Mouse (Mus musculus) lung, adult 2 months (tissue): Measurements from ENCODE around the gene Ppil1. TPM values are rescaled to one million over a fixed set of nuclear protein-coding genes. Genes with fewer than 3 reads are reported as not detected.
"Not testable (repeated sequence)": the region's sequence is repeated elsewhere in the genome, so short reads cannot be mapped to it uniquely, and the experiment has no call there.

Experiments used
- DNase-seq: peaks from one replicate; pipeline ENCODE4 v3.0.0; 2022
- H3K4me1 ChIP-seq: fragments of 200-500 bp; 2 replicates; pipeline ENCODE4 v1.6.1; 2011; ENCODE audit warnings: low read length; ENCODE audit not compliant: control insufficient read depth, insufficient read depth
- H3K4me3 ChIP-seq: fragments of 200-500 bp; replicated peaks from 2 replicates; pipeline ENCODE3; 2011; ENCODE audit warnings: low read depth, mild to moderate bottlenecking, control low read depth, low read length; ENCODE audit errors: extremely low read depth
- CTCF ChIP-seq: fragments of 200-500 bp; IDR thresholded peaks from 2 replicates; pipeline ENCODE4 v1.5.1; 2011; ENCODE audit warnings: mild to moderate bottlenecking, low read length, control low read depth; ENCODE audit not compliant: insufficient read depth
- POLR2A ChIP-seq: fragments of 200-500 bp; IDR thresholded peaks from 2 replicates; pipeline ENCODE4 v1.6.1; 2011; ENCODE audit warnings: low read depth, mild to moderate bottlenecking, control low read depth, low read length, borderline replicate concordance; ENCODE audit errors: extremely low read depth
- WGBS: fragments of 180-500 bp; shearing (Covaris S2); methylation state at CpG from one replicate; pipeline ENCODE4 v1.1.7; 2018; 5-methylcytosine and 5-hydroxymethylcytosine counted together
- polyA plus RNA-seq: library from polyadenylated mRNA; depleted of rRNA; stranded (reverse); fragments of >200 nt; gene quantifications from 2 replicates; pipeline ENCODE4 v1.2.3, GENCODE M21; 2012

Ppil1 gene
- polyA plus RNA-seq, 1 experiment, result 20.7 TPM

GRCm38 (mm10) chr17:29253684-29254083 is 10.3 kb downstream of the Ppil1 start:
- Histone ChIP-seq H3K4me3 (no peak overlapping the region), H3K4me1 (peaks cover 13% of the 10 kb centered on the region)
- WGBS, result 74% methylated on average over 9 of the region's 9 CpGs
- DNase-seq, result no peak
- TF ChIP-seq POLR2A (no peak), CTCF (no peak)

DNA sequence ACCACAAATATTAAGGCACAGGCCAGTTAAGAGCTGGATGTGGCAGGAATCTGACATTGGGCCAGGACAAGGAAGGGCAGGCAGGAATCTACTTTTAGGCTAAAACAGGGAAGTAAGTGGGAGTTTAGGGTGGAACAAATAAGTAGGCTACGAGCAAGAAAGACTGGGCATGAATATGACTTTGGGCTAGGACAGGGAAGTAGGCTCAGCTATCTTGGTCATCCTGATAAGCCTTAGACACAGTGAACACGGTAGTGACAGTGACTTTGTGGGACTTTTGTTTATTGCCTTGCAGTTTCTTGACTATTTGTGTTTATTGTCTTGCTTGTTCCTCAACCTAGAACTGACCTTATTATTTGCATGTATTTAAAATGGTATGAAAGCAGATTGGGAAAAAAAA is 10.8 kb downstream of the Ppil1 start:
- TF ChIP-seq CTCF (no peak), POLR2A (no peak)
- WGBS, result 81% methylated on average over 2 of the region's 2 CpGs
- Histone ChIP-seq H3K4me1 (peaks cover 12% of the 10 kb centered on the region), H3K4me3 (no peak overlapping the region)
- DNase-seq, result no peak

- Histone ChIP-seq H3K4me3 (no peak overlapping the region), H3K4me1 (peaks cover 12% of the 10 kb centered on the region)
- no peak for TF ChIP-seq CTCF
- TF ChIP-seq POLR2A, result no peak
- peak; percentile 73 for DNase-seq
- WGBS, result 47% methylated on average over 15 of the region's 15 CpGs
Observed at GRCm38 (mm10) chr17:29251608-29252390, 12.2 kb downstream of the Ppil1 start.

- 75% methylated on average over 14 of the region's 14 CpGs for WGBS
- DNase-seq, H3K4me3 ChIP-seq: not testable (repeated sequence)
- H3K4me1 ChIP-seq, result peaks cover 12% of the 10 kb centered on the region
Observed at GRCm38 (mm10) chr17:29251006-29251405, 13.0 kb downstream of the Ppil1 start.

DNA sequence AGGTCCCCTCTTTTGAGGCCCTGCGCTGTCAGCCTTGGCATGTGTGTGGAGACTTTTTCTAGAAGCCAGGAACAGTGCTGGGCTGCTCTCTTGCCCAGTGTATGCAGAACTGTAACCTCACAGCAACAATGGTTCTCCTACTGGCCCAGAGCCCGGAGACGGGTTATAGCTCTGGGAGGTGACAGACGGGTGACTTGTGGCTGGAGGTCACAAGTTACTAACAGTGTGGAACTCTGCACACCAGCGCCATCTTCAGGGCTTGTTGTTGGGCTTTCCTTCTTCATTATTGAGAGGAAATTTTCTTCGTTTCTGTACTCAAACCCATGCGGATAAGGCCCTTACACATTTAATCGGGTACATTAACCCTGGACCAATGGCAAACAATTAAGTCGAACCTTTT is 14.5 kb downstream of the Ppil1 start:
- H3K4me1 ChIP-seq, result peaks cover 12% of the 10 kb centered on the region
- no peak overlapping the region for H3K4me3 ChIP-seq
- 50% methylated on average over 9 of the region's 9 CpGs for WGBS
- TF ChIP-seq CTCF (peak; percentile 22; the same call in 1 of the 2 replicates), POLR2A (no peak)
- peak; percentile 20 for DNase-seq

DNA sequence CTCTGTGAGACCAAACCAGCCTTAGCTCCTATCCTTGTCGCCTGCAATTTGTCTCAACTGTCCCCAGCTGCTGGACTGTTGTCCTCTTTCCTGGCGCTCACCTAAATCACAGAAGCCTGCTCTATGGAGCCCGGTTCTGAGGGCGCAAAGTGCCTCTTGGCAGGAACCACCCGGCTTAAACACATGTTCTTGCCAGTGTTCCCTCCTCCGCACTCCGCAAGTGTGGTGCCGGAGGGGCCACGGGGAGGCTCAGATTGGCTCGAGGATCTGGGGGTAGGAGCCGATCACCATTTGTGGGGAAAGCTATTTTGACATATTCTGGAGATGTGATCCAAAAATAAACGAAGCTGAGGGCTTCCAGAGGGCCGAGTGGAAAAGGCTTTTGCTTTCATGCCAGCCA is 16.1 kb downstream of the Ppil1 start:
- no peak for DNase-seq
- no peak overlapping the region for H3K4me3 ChIP-seq

DNA sequence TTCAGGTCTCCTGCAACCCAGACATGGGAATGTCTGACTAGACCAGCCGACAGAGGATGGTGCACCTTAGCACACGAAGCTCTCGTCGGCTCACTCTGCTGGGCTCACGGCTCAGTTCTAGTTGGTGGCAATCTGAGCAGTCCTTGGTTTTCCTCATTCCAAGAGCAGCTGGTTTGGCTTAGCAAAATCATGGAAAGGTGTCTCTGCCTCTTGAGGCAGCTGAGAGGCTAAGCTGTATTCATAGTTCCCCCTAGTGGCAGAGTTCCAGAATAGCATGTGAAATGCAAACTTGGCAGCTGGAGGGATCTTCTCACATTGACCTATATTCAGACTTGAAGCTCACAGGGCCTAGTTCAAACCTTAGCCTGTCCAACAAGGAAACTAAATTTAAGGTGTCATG is 17.4 kb downstream of the Ppil1 start:
- DNase-seq, result peak; percentile 33
- H3K4me3 ChIP-seq, result no peak overlapping the region
- peaks cover 4% of the 10 kb centered on the region for H3K4me1 ChIP-seq
- WGBS, result 21% methylated on average over 5 of the region's 5 CpGs
- TF ChIP-seq CTCF (peak; percentile 39), POLR2A (no peak)

More for the DNA sequence above, 16.1 kb downstream of the Ppil1 start:
- no peak for TF ChIP-seq CTCF
- no peak for TF ChIP-seq POLR2A
- H3K4me1 ChIP-seq, result peaks cover 12% of the 10 kb centered on the region
- 69% methylated on average over 13 of the region's 13 CpGs for WGBS

GRCm38 (mm10) chr17:29245725-29246124 is 18.3 kb downstream of the Ppil1 start:
- peak; percentile 26 for DNase-seq
- WGBS, result 40% methylated on average over 7 of the region's 7 CpGs
- Histone ChIP-seq H3K4me3 (no peak overlapping the region), H3K4me1 (no peaks in the 10 kb centered on the region; the same call in 1 of the 2 replicates)
- no peak for TF ChIP-seq POLR2A
- TF ChIP-seq CTCF, result no peak

- no peak for TF ChIP-seq CTCF
- TF ChIP-seq POLR2A, result no peak
- no peak for DNase-seq
- WGBS, result 36% methylated on average over 12 of the region's 12 CpGs
- Histone ChIP-seq H3K4me3 (no peak overlapping the region), H3K4me1 (no peaks in the 10 kb centered on the region; the same call in 1 of the 2 replicates)
Observed at GRCm38 (mm10) chr17:29244912-29245311, 19.1 kb downstream of the Ppil1 start.

DNA sequence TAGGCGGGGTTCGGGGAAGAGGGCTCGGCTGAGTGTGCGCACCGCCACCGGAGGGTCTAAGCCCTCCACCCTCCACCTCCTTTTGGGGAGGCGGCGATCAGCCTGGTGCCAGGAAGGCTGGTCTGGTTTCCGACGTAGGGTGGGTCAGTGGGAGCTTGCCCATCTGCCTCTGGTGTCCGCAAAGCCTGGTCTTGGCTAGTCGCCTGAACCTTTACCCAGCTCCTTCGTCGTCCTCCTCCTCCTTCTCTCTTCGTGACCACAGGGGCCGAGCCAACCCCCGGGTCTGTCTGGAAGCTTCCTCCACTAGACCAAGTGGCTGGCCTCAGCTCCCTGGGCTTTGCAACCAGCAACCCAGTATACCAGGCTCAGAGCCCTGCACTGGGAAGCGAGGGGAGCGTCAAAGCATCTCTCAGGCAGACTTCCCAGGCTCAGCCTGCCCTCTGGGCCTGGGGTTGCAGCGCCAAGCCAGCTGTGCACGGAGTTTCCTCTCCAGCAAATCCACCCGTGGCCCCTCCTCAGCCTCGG is 25.5 kb downstream of the Ppil1 start:
- no peak for TF ChIP-seq CTCF
- TF ChIP-seq POLR2A, result no peak
- WGBS, result 3% methylated on average over 23 of the region's 23 CpGs
- Histone ChIP-seq H3K4me1 (peaks cover 7% of the 10 kb centered on the region; the same call in 1 of the 2 replicates), H3K4me3 (peak overlapping the region; percentile 40)
- no peak for DNase-seq
